Mouse (Mus musculus): ENCODE measurements around the gene Crip2. TPM values are rescaled to one million over a fixed set of nuclear protein-coding genes. Genes with fewer than 3 reads are reported as not detected.
A peak's percentile ranks its signal among the peaks of the same experiment; 100 is the strongest.

Gene Crip2
- 1,000 to 10,000 TPM; 1,350 to 1,351 TPM for total RNA-seq (2021)
- long read RNA-seq, experiment 1, transcript Crip2-203 (6 exons, 647 nt) = minor isoform, 14 of 3,054 reads
- long read RNA-seq, experiment 1, transcript Crip2-206 (7 exons, 864 nt) = minor isoform, 43 of 3,054 reads
- long read RNA-seq, experiment 1, transcript Crip2-202 (7 exons, 772 nt) = minor isoform, 27 of 3,054 reads
- long read RNA-seq, experiment 1, transcript Crip2-201 (7 exons, 1,439 nt) = major isoform, 2,872 of 3,054 reads
- long read RNA-seq, experiment 1, partial matches to known transcripts = 47 of 3,054 reads
- long read RNA-seq, experiment 1, other reads (novel, unspliced or antisense) = 51 of 3,054 reads
- long read RNA-seq, experiment 2, transcript Crip2-202 (7 exons, 772 nt) = minor isoform, 14 of 2,354 reads
- long read RNA-seq, experiment 2, transcript Crip2-206 (7 exons, 864 nt) = minor isoform, 40 of 2,354 reads
- long read RNA-seq, experiment 2, transcript Crip2-201 (7 exons, 1,439 nt) = major isoform, 2,188 of 2,354 reads
- long read RNA-seq, experiment 2, transcript Crip2-203 (6 exons, 647 nt) = minor isoform, 12 of 2,354 reads
- long read RNA-seq, experiment 2, partial matches to known transcripts = 33 of 2,354 reads
- long read RNA-seq, experiment 2, other reads (novel, unspliced or antisense) = 67 of 2,354 reads

DNA sequence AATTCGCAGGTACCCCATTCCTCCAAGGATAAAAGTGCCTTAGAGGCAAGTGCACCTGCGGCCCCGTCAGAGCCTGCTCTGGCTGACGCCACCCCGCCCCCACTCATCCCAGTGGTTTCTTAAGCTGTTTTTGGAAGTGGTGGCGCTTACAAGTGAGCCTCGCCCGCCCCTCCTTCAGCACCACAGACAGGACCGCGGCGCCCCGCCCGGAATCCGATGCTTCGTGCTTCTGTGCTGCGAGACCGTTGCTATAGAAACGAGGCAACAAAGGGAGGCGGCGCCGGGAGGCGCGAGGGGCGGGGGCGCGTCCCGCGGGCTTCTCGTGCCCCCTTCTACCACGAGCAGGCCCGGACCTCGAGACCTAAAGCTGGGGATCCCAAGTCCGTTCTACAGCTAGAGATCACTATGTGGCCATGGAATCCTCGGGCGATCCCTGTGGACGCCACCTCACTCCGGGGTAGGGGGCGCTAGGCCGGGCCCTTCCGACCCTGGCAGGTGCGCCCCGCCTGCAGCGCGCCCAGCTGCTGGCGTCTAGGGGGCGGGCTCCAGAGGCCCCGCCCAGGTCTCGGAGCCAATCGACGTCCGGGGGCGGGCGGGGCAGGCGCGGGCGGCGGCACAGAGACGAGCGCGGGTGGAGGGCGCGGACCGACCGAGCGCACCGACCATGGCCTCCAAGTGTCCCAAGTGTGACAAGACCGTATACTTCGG lies at the start of gene Crip2:
TSS of gene Crip2 (plus strand) at position 329 of the 708 bp plus-strand sequence.
- DNase-seq = peak; percentile 95
- intact Hi-C loops (cut with DNase I) = loop anchor here (2.0 kb wide), 1 partner anchor 21 kb away; no protein-coding TSS in a partner anchor

DNA sequence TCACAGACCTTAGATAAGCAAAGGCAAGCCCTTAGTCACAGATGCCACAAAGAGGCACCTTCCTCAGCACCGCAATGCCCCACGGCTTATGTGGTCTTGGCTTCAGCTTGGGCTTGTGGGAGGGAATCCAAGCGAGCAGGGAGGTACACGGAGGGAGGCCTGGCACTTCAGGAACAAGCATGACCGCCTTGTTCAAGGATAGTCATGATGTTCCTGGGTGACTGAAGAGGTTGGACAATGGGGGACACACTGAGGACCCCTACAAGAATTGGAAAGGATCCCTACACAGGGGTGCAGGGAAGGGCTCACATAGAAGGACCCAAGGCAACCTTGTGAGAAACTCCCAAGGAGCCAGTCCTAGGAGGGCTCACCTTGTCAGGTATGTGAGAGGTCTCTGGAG lies 43.0 kb upstream of the Crip2 start:
- no peak for DNase-seq
- intact Hi-C loops (cut with DNase I) = no loop called here

DNA sequence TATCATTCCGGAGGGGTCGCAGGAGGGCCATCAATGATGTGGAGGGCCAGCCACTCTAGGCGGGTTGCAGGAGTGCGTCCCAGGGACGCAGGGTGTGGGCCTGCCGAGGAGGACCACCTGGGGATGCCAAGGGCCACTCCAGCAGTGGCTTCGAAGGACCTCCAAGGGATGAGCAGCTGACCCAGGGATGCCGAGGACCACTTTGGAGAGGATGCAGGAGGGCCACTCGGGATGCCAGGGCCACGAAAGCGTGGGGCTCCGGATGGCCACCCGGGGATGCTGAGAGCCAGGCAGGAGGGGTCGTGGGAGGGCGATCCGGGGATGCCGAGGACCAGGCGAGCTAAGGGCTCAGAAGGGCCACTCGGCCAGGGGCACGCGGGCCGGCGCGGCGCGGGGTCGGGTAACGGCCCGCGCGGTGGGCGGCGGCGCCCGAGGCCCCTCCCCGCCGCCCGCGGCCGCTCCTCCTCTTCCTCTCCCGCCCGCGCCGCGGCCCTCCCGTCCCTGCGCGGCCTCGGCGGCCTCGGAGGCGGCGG lies 42.2 kb upstream of the Crip2 start, which contains the start of gene Mta1:
TSS of gene Mta1 (plus strand) at position 530 of the 533 bp plus-strand sequence.
- DNase-seq = peak; percentile 70 to 78
- intact Hi-C loops (cut with DNase I) = no loop called here

DNA sequence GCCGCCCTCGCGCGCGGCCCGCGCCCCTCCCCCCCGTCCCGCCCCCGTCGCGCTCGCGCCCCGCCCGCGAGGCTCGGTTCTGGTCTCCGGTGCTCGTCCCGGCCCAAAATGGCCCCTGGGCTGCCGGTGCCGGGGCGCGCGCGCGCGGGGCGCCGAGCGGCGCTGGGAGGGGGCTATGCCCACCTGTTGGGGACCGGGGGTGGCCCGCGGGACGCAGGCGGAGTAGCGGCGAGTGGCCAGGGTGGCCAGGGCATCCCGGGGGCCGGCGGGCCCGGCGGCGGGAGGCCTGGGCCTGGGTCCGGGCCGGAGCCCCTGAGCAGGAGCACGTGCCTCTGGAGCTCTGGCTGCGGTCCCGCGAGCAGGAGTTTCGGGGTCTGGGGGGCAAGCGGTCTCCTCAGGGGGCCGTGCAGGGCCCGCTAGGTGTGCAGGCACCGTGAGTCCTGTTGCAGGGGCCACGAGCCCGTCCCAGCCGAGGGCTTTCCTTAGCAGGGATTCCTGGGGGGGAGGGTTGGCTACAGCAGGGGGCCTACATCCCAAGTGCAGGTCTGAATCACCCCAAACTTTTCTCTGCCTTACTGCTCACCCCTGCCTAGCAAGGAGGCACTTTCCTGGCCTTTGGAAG lies 41.4 kb upstream of the Crip2 start:
- intact Hi-C loops (cut with DNase I) = no loop called here
- DNase-seq = peak; percentile 30 to 48

DNA sequence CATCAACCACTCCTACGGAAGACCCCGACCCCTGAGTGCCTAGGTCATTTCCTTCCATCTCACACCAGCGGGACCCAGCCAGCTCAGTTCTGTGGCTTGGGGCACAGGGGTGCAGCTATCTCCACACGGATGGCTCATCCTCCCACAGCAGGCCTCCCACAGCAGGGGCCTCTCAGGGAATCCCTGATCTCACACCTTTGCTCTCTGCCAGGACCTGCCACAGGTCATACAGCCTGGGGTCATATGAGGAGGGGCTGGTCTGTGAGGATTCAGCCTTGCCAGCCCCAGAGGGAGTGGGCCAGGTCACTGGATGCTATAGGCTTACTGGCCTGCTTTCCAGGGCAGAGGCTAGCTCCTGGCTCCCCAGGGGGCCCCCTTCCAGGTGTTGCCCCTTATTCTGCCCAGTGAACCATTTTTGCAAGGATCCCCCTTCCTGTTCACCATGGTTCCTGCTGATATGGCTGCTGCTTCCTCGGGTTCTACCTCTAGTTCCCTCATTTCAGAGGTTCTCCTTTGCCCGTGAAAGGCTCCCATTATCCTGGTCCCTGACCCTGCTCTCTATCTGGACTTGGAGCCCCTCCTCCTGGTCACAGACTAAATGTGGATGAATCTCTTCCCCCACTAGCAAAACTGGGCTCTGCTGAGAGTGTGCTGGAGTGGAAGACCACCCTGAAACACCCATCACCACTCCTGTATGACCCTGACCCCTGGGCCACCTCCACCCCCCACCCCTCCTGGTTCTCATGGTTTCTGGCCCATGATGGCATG lies 40.4 kb upstream of the Crip2 start:
- intact Hi-C loops (cut with DNase I) = loop anchor here (2.0 kb wide), 1 partner anchor 95 kb away; no protein-coding TSS in a partner anchor
- no peak for DNase-seq

DNA sequence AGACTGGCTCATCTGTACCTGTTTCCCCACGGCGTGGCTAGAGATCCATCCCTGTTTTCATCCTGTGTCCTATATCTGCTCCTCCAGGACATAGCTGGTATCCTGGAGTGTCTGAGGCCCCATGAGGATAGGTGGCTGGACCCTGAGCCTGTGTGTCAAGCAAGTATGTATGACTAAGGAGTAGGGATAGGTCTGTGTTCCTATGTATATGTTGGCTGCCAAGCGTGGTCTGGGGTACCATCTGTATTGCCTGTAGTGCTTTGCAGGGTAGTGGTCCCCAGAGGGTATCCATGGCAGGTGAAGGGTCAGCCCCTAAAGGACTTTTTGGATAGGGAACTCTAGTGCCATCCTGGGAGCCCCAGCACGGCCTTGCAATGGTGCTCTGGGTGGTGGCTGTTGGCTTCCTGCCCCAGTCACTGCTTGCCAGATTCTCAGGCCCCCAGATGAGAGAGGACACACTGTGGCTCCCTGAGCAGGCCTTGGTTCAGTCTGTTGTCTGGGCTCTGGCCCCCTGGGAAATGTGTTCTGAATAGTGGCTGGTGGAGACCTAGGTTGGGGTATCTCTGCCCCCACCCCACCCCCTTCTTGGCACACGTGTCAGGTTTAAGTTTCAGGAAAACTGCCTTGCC lies 39.5 kb upstream of the Crip2 start:
- intact Hi-C loops (cut with DNase I) = loop anchor here (2.0 kb wide), 1 partner anchor 96 kb away; no protein-coding TSS in a partner anchor
- DNase-seq = peak; percentile 56 to 69

DNA sequence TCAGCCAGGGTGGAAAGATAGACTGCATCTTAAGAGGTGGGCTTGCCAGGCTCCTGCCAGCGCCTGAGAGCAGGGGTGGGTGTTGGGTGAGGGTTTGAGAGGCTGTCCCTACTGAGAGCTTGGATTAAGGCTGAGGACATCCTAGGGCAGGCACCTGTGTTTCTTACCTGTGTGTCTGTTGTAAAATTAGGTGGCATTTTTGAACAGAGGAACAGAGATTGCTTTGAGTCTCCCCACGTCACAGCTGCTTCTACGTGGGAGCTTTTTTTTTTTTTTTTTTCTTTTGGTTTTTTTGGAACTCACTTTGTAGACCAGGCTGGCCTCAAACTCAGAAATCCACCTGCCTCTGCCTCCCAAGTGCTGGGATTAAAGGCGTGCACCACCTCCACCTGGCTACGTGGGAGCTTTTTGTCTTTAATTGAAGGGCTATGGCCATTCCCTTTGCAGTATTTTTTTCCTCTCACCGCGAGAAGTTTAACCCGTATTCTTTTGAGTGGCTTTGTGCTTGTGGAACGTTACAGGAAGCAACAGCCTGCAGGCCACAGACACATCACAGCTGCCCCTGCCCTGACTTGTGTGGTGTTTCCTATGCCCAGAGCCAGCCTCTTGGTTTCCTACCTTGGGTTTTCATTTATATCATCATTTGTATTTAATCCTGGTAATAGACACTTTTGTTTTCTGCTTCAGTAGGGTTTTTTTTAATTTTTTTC lies 38.6 kb upstream of the Crip2 start:
- intact Hi-C loops (cut with DNase I) = loop anchor here (2.0 kb wide), 1 partner anchor 97 kb away; no protein-coding TSS in a partner anchor
- DNase-seq = no peak

DNA sequence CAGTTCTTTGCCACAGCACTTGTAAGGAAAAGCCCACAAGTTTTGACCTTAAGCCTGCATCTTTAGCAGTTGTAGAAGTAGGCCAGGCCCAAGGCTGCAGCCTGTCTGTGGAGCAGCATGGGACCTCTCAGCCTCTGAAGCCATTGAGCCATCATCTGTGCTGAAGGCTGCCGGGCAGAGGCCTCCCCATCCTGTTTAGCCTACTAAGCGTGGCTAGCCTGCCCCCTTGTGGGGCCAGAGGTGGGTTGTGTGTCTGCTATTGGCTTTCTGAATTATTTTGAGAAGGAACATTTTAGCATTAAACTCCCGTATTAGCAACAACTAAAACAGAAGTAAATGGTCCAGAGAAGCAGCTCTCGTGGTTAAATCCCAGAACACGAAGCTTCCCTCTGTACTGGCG lies 37.6 kb upstream of the Crip2 start:
- peak; percentile 70 to 74 for DNase-seq
- intact Hi-C loops (cut with DNase I) = no loop called here

DNA sequence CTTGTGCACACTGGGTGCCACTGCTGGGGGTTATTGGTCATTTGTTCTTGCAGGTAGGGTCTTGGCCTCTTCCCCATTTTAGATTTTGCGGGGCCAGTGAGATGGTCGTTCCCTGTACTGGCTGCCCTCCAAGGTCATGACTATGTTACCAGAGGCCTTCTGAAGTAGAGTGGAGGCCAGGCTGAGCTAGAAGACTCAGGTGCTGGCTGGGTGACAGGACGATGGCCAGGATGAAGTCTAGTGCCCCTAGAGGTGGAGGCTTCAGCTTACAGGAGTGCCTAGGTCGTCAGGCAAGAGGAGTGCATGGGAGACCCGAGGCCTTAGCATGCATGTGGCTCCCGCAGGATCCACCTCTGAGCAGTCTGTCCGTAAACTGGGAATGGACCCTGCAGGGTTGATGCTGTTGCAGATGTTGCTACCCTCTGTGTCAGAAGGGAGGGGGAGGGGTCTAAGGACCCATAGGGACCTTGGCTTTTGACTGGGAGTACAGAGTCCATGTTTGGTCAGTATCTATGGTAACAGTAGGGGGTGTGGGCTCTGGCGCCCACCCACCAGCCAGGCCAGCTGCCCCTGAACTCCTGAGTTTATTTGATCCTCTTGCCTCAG lies 36.1 kb upstream of the Crip2 start:
- DNase-seq = no peak
- intact Hi-C loops (cut with DNase I) = no loop called here

DNA sequence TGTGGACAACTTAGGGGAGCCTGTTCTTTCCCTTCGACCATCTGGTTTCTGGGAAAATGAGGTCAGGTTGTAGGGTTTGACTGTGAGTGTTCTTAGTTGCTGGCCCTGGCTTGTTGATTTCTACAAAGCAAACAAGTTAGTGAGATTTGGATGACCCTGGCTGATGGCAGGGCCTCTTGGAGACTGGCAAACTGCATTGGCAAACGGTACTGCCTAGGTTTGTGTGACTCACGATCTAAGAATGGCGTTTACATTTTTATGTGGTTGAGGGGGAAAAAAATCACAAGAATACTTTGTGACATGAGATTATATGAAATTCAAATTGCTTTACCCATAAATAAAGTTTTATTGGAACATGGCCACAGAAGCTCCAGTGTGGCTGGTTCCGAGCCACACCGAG lies 33.6 kb upstream of the Crip2 start:
- DNase-seq = no peak
- intact Hi-C loops (cut with DNase I) = no loop called here

DNA sequence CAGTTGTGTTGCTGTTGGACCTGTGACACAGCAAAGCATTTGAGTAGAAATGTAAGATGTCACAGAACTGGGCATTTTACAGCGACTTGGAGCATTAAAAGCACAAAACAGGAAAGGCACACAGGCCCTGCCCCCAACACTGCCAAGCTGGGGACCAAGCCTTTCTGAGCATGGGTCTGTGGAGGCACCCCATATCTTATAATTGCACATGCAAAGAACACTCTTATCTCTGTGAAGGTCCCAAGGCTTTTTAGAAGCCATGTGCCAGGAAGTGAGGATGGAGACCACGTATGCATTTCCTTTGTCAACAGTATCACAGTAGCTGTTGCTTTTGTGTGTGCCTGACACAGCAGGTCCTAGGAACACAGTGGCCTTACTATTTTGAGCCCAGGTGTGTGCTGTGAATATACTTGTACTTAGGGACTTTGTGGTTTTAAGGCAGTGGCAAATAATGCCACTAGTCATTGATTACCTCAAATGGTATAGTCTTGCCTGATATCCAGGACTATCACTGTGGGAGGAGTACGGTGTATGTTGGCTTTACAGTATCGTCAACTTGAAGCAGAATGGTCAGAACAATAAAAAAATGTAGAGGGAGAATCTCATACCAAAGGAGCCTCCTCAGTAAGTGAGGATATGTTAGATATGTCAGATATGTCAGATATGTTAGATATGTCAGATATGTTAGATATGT lies 32.5 kb upstream of the Crip2 start:
- intact Hi-C loops (cut with DNase I) = no loop called here
- DNase-seq = no peak

DNA sequence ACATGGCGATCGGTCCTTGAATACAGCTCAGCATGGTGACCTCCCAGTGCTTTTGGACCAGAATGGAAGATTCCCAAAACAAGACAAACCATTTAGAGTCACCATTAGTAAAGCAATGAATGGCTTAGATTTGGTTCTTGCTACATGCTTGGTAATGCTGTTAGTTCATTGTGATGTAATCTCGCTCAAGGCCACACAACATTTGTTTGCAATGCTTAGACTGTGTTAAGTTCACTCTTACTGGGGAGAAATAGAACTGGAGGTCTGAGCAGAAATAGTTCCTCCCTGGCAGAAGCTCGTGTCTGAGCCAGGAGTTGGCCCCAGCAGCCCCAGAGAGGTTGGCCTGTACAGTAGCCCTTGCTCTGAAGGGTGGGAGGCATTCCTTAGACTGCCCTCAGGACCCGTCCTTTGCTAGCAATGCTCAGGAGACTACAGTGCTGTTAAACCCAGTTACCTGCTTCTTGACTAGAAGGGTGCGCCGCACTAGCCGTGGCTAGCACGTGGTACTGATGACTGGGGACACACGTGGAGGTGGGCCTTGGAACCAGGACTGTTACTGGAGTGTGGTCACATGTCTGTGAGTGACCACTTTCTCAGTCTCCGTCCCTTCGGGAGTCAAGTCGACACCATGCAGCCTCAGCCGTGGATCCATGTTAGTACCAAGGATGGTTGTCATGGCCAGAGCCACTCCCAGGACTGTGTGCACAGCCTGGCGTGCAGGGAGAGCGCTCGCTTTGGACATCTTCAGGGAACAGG lies 31.3 kb upstream of the Crip2 start:
- no peak for DNase-seq
- intact Hi-C loops (cut with DNase I) = no loop called here

DNA sequence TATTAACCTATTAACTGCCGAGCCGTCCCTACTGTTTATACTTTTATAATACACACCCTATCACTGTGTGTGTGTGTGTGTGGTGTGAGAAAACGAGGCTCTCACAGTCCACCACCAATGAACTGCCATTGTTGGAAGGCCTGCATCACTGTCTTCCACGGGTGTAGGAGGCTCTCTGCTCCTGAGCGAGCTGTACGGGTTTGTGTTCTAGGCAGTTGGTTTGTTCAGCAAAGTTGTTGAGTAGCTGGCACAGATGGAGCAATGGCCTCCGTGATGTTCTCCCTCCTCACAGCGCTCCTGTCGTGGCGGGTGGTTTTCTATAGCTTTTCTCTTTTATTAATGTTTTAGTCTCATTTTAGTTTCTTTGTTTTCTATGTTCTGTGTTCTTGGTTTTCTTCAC lies 30.2 kb upstream of the Crip2 start:
- DNase-seq = no peak
- intact Hi-C loops (cut with DNase I) = no loop called here

DNA sequence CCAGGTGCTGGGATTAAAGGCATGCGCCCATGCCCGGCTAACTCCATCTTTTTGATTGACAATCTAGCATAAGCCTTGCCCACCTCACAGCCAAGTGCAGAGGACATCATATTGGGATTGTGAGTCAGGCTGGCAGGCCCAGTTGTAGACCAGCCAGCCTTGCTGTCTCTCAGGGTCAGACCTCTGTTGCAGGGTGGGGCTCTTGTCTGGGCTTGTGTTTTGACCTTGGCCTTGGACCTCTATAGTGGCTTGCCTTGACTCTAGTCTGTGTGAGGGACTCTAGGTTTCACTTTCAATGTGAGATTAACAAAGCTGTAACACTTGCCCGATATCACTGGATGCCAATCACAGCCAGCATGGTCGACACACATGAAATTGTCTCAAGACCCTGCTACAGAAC lies 25.9 kb upstream of the Crip2 start:
- no peak for DNase-seq

DNA sequence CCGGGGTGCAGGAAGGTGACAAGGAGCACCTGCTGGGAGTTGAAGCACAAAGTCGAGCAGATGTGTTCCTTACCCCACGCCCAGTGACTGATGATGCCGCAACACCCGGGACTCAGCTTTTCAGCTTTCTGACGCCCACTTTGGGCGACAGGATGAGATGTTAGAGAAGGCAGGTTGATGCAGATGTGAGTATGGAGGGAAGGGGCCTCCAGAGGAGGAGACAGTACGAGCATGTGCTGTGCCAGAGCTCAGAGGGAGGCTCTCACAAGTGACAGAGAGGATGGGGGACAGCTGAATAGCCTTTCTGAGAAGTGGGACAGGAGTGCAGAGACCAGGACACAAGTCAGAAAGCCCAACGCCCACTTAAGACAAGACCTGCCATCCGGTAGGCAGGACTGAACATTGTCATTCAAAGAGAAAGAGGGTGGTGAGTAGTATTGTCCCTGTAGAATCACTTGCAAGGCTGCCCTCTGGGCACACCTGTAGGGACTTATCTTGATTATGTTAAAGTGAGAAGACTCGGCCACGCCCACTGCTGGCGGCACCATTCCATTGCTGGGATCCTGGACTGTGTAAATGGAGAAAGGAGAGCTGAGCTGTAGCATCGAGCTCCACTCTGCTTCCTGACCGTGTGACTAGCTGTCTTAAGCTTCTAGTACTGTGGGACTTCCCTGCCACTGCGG lies 25.0 kb upstream of the Crip2 start:
- DNase-seq = no peak
- intact Hi-C loops (cut with DNase I) = no loop called here

More for the DNA sequence above, 25.9 kb upstream of the Crip2 start:
- intact Hi-C loops (cut with DNase I) = no loop called here

Data from heart, postnatal 14 days (tissue).